Mouse (Mus musculus) stomach, embryonic 15.5 days (tissue): ENCODE data around the gene Nrxn2. TPM values are rescaled to one million over a fixed set of nuclear protein-coding genes. Genes with fewer than 3 reads are reported as not detected.

Source experiments
- ATAC-seq: fragments of 200-750 bp; cut with Nextera tagmentation; 2 replicates; pipeline ENCODE4 v1.8.0; 2017; ENCODE audit warnings: low read depth, moderate number of reproducible peaks, moderate TSS enrichment; ENCODE audit not compliant: insufficient read depth, low FRiP score
- H3K27ac ChIP-seq: fragments of 300-500 bp; sonication (generic); 2 replicates; pipeline ENCODE4 v1.5.1; 2015; ENCODE audit warnings: mild to moderate bottlenecking, inconsistent platforms
- H3K27me3 ChIP-seq: fragments of 300-500 bp; sonication (generic); replicated peaks from 2 replicates; pipeline ENCODE4 v1.6.1; 2015; ENCODE audit warnings: inconsistent platforms
- H3K36me3 ChIP-seq: fragments of 300-500 bp; sonication (generic); 2 replicates; pipeline ENCODE4 v1.6.1; 2015; ENCODE audit warnings: inconsistent platforms
- H3K4me1 ChIP-seq: fragments of 300-500 bp; sonication (generic); 2 replicates; pipeline ENCODE4 v1.6.1; 2015; ENCODE audit warnings: inconsistent platforms
- H3K4me2 ChIP-seq: fragments of 300-500 bp; sonication (generic); 2 replicates; pipeline ENCODE4 v1.6.1; 2015; ENCODE audit warnings: mild to moderate bottlenecking, inconsistent platforms
- H3K4me3 ChIP-seq: fragments of 300-500 bp; sonication (generic); replicated peaks from 2 replicates; pipeline ENCODE4 v1.5.1; 2015; ENCODE audit warnings: inconsistent platforms
- H3K9ac ChIP-seq: fragments of 300-500 bp; sonication (generic); 2 replicates; pipeline ENCODE4 v1.6.1; 2015; ENCODE audit warnings: inconsistent platforms
- H3K9me3 ChIP-seq: fragments of 300-500 bp; sonication (generic); 2 replicates; pipeline ENCODE4 v1.6.1; 2016; ENCODE audit warnings: inconsistent platforms
- WGBS: fragments of 180-500 bp; shearing (Covaris S2); methylation state at CpG from one replicate; pipeline ENCODE4 v1.1.7; 2015; 5-methylcytosine and 5-hydroxymethylcytosine counted together
- microRNA-seq: library from miRNA; unstranded; fragments of <30 nt; microRNA quantifications from one replicate; pipeline ENCODE4, GENCODE M21; 2016
- polyA plus RNA-seq: library from polyadenylated mRNA; unstranded; fragments of >200 nt; fragmentation: Nextera tagmentation; extraction: Ambion mirVana; gene quantifications from 2 replicates; pipeline ENCODE4 v1.2.1, GENCODE M21; 2015

Gene Nrxn2
- polyA plus RNA-seq, 1 experiment from 2014 or later, result 1.4 TPM

GRCm38 (mm10) chr19:6560246-6560815, 141.8 kb downstream of the Nrxn2 start:
- no peak for ATAC-seq
- H3K27me3 ChIP-seq, result no peaks in the 10 kb centered on the region
- WGBS, result 62% methylated on average over 7 of the region's 7 CpGs
- no peak overlapping the region for H3K9ac ChIP-seq
- no peaks in the 10 kb centered on the region for H3K4me1 ChIP-seq
- H3K36me3 ChIP-seq, result no peaks in the 10 kb centered on the region
- no peak overlapping the region for H3K4me2 ChIP-seq
- no peak overlapping the region for H3K27ac ChIP-seq
- no peaks in the 10 kb centered on the region for H3K9me3 ChIP-seq
- H3K4me3 ChIP-seq, result no peak overlapping the region

- no peak overlapping the region for H3K27ac ChIP-seq
- no peaks in the 10 kb centered on the region for H3K27me3 ChIP-seq
- ATAC-seq, result no peak
- H3K4me2 ChIP-seq, result no peak overlapping the region
- H3K9me3 ChIP-seq, result no peaks in the 10 kb centered on the region
- H3K4me3 ChIP-seq, result no peak overlapping the region
- WGBS, result 83% methylated on average over 6 of the region's 6 CpGs
- H3K9ac ChIP-seq, result no peak overlapping the region
- no peaks in the 10 kb centered on the region for H3K36me3 ChIP-seq
- H3K4me1 ChIP-seq, result no peaks in the 10 kb centered on the region
Observed at GRCm38 (mm10) chr19:6565136-6565535, 146.6 kb downstream of the Nrxn2 start.

DNA sequence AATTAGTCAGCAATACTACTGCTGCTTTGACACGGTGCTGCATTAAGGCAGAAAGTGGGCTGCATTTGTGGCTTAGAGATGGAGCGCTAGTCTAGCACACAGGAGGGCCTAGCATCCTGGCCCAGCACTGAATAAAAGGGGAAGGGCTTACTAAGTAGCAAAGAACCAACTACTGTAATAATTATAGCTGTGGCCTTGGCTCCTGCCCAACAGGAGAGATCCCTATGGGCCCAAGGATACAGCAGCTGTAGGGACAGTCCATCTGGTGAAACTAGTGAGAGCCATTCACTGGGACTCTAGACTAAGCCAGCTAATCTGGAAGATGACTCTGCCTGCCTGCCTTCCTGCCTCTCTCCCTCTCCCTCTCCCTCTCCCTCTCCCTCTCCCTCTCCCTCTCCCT, 147.9 kb downstream of the Nrxn2 start:
- Histone ChIP-seq H3K27me3 (no peaks in the 10 kb centered on the region), H3K27ac (no peak overlapping the region), H3K9me3 (no peaks in the 10 kb centered on the region), H3K4me1 (no peaks in the 10 kb centered on the region), H3K36me3 (no peaks in the 10 kb centered on the region), H3K4me3 (no peak overlapping the region), H3K9ac (no peak overlapping the region), H3K4me2 (no peak overlapping the region)
- no peak for ATAC-seq
- 89% methylated on average over 2 of the region's 2 CpGs for WGBS

DNA sequence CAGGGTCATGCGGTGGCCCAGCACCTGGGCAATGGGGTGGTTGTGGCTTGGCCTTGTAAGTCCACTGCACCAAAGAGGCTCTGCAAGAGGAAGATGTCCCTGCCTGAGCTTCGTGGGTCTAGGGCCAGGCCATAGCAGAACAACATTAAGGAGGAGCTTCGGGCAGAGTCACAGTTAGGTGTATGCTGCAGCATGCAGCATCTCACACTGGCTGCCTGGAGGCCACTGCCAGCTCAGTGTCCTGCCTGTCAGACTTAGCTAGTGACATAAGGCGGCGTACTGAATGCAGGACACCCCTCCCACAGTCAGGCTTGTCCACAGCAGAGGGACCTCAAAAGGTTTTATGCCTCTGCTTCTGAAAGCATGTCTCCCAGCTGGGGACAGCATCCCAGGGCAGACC, 150.5 kb downstream of the Nrxn2 start:
- WGBS, result 75% methylated on average over 5 of the region's 5 CpGs
- Histone ChIP-seq H3K9me3 (no peaks in the 10 kb centered on the region), H3K4me2 (no peak overlapping the region), H3K27me3 (no peaks in the 10 kb centered on the region), H3K9ac (no peak overlapping the region), H3K4me3 (no peak overlapping the region), H3K36me3 (no peaks in the 10 kb centered on the region), H3K4me1 (no peaks in the 10 kb centered on the region), H3K27ac (no peak overlapping the region)
- no peak for ATAC-seq

GRCm38 (mm10) chr19:6569561-6569960, 151.0 kb downstream of the Nrxn2 start:
- Histone ChIP-seq H3K4me1 (no peaks in the 10 kb centered on the region), H3K27ac (no peak overlapping the region), H3K9me3 (no peaks in the 10 kb centered on the region), H3K36me3 (no peaks in the 10 kb centered on the region), H3K9ac (no peak overlapping the region), H3K4me3 (no peak overlapping the region), H3K4me2 (no peak overlapping the region), H3K27me3 (no peaks in the 10 kb centered on the region)
- 42% methylated on average over 5 of the region's 5 CpGs for WGBS
- no peak for ATAC-seq

- H3K4me3 ChIP-seq, result no peak overlapping the region
- 75% methylated on average over 5 of the region's 5 CpGs for WGBS
- H3K9ac ChIP-seq, result no peak overlapping the region
- no peaks in the 10 kb centered on the region for H3K4me1 ChIP-seq
- no peak for ATAC-seq
- H3K36me3 ChIP-seq, result no peaks in the 10 kb centered on the region
- H3K9me3 ChIP-seq, result no peaks in the 10 kb centered on the region
- no peak overlapping the region for H3K4me2 ChIP-seq
- no peak overlapping the region for H3K27ac ChIP-seq
- no peaks in the 10 kb centered on the region for H3K27me3 ChIP-seq
Observed at GRCm38 (mm10) chr19:6571476-6571875, 152.9 kb downstream of the Nrxn2 start.

- H3K4me2 ChIP-seq, result no peak overlapping the region
- H3K9ac ChIP-seq, result no peak overlapping the region
- no peaks in the 10 kb centered on the region for H3K4me1 ChIP-seq
- no peaks in the 10 kb centered on the region for H3K9me3 ChIP-seq
- no peak for ATAC-seq
- WGBS, result 29% methylated on average over 4 of the region's 4 CpGs
- H3K27ac ChIP-seq, result no peak overlapping the region
- no peak overlapping the region for H3K4me3 ChIP-seq
- H3K36me3 ChIP-seq, result no peaks in the 10 kb centered on the region
- no peaks in the 10 kb centered on the region for H3K27me3 ChIP-seq
Observed at GRCm38 (mm10) chr19:6572001-6572400, 153.5 kb downstream of the Nrxn2 start.

Small RNA genes within 50 kb of the gene (microRNA-seq; reads per million reads assigned to microRNA genes)
- not detected for gene Gm26460

Other genes with a start within 250 kb of the Nrxn2 start
- gene Majin, start 234.3 kb upstream of the Nrxn2 start, polyA plus RNA-seq, result not detected in 2 replicates
- gene Gpha2, start 192.4 kb upstream of the Nrxn2 start, polyA plus RNA-seq, result 0.62 TPM in 2 replicates
- 20.5 and 23.7 TPM in 2 replicates for gene Ppp2r5b, start 182.9 kb upstream of the Nrxn2 start, polyA plus RNA-seq
- gene Atg2a, start 177.1 kb upstream of the Nrxn2 start, polyA plus RNA-seq, result 7.6 and 10.6 TPM in 2 replicates
- 67.3 and 73.4 TPM in 2 replicates for gene Ehd1, start 142.0 kb upstream of the Nrxn2 start, polyA plus RNA-seq
- gene Cdc42bpg, start 112.3 kb upstream of the Nrxn2 start, polyA plus RNA-seq, result 1.3 and 1.5 TPM in 2 replicates
- 70.2 and 74.3 TPM in 2 replicates for gene Men1, start 83.8 kb upstream of the Nrxn2 start, polyA plus RNA-seq
- gene Map4k2, start 77.6 kb upstream of the Nrxn2 start, polyA plus RNA-seq, result 11.4 and 13.8 TPM in 2 replicates
- 104 and 127 TPM in 2 replicates for gene Sf1, start 55.0 kb upstream of the Nrxn2 start, polyA plus RNA-seq
- gene Pygm, start 34.3 kb upstream of the Nrxn2 start, polyA plus RNA-seq, result 10.3 and 12.8 TPM in 2 replicates
- gene Rasgrp2, start 19.4 kb upstream of the Nrxn2 start, polyA plus RNA-seq, result 55.8 and 57.6 TPM in 2 replicates
- gene Slc22a12, start 124.3 kb downstream of the Nrxn2 start, polyA plus RNA-seq, result not detected in 2 replicates